Mouse (Mus musculus): Measurements from ENCODE around the gene Ddi2. TPM values are rescaled to one million over a fixed set of nuclear protein-coding genes. Genes with fewer than 3 reads are reported as not detected.

Gene Ddi2
- total and polyA plus RNA-seq, 3 experiments: 8.7 to 29.4 (median 28.6) TPM

DNA sequence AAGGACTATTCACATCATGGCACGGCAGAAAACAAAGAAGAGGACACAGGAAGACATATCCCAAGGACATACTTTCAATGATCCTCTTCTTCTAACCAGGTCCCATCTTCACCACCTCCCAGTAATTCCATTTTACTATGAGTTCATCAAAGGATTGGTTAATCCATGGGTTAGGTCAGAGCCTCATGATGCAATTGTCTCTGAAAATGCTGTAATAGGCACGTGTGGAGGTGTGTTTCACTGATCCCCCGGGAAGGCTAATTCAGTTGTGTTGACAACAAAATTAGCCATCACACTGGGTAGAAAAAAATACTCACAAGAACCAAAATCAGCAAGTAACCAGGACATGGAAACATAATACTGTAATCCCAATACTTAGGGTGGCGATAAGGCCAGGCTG is 5.6 kb downstream of the Ddi2 start:
- Histone ChIP-seq H3K4me1 (ENCODE audit: control insufficient read depth, insufficient read depth, low read length) (peaks cover 25% of the 10 kb centered on the region), H3K27ac (no peak overlapping the region), H3K36me3 (ENCODE audit: control insufficient read depth, insufficient read depth, low read length) (peaks cover 40% of the 10 kb centered on the region), H3K9ac (ENCODE audit: low read depth, low read length) (no peak overlapping the region), H3K27me3 (ENCODE audit: control insufficient read depth, insufficient read depth, low read length) (no peaks in the 10 kb centered on the region), H3K79me2 (replicated peaks; ENCODE audit: control insufficient read depth, insufficient read depth, low read length) (peaks cover 21% of the 10 kb centered on the region), H3K4me3 (no peak overlapping the region)
- intact Hi-C loops (cut with DNase I): no loop called here
- 62% methylated on average over 4 of the region's 4 CpGs for WGBS
- no peak for DNase-seq
- no peak for TF ChIP-seq EP300 (IDR thresholded peaks at IDR 0.05; ENCODE audit: insufficient read depth, low read depth, low read length)
- TF ChIP-seq CTCF (IDR thresholded peaks at IDR 0.05): no peak
- TF ChIP-seq POLR2A (IDR thresholded peaks at IDR 0.05; ENCODE audit: insufficient read depth, low read depth, low read length): no peak

DNA sequence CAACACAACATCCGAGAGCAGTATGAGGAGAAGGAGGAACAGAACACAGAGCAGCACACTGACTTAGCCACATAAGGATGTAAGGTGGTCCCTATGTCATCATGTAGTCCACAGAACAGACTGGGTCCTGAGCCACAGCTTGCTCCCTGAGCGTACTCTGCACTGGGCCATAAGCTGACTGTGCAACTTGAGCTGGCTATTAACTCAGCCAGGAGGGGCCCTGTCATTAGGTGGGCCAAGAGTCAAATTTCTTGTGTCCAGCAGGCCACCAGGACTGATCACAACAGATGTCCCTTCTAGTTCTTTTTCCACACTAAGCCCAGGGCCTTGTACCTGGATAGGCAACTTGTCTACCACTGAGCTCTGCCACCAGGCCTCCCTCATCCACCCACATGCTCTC is 8.2 kb downstream of the Ddi2 start:
- Histone ChIP-seq H3K27me3 (ENCODE audit: control insufficient read depth, insufficient read depth, low read length) (no peaks in the 10 kb centered on the region), H3K27ac (peak overlapping the region; percentile 4), H3K4me3 (no peak overlapping the region), H3K79me2 (replicated peaks; ENCODE audit: control insufficient read depth, insufficient read depth, low read length) (peaks cover 21% of the 10 kb centered on the region), H3K36me3 (ENCODE audit: control insufficient read depth, insufficient read depth, low read length) (peaks cover 33% of the 10 kb centered on the region), H3K4me1 (ENCODE audit: control insufficient read depth, insufficient read depth, low read length) (peaks cover 19% of the 10 kb centered on the region), H3K9ac (ENCODE audit: low read depth, low read length) (no peak overlapping the region)
- no peak for DNase-seq
- intact Hi-C loops (cut with DNase I): no loop called here
- TF ChIP-seq EP300 (IDR thresholded peaks at IDR 0.05; ENCODE audit: insufficient read depth, low read depth, low read length) (no peak), POLR2A (IDR thresholded peaks at IDR 0.05; ENCODE audit: insufficient read depth, low read depth, low read length) (no peak), CTCF (IDR thresholded peaks at IDR 0.05) (no peak)
- WGBS: 37% methylated on average over 2 of the region's 2 CpGs

DNA sequence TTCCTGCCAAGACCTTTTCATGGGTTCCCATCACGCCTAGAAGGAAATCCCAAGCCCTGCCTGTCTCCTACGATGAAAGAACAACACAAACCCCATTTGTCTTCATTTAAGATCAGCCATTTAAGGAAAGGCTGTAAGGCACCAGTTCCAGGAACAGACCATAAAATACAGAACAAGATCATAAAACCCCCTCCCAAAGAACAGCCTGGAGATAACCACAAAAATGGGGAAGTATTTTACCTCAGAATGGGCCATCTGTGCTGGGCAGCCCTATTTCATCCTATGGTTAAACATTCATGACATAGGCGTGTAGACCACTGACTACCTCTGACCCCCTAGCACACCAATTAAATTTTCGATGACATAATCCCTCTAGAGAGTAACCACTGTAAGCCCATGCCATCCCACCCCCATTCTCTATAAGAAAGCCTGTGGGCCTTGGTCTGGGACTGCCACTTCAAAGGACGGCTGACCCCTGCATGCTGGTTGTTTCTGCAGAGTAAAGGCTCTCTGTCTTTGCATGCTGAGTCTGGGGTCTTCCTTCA is 9.5 kb downstream of the Ddi2 start:
- intact Hi-C loops (cut with DNase I): no loop called here
- Histone ChIP-seq H3K27me3 (ENCODE audit: control insufficient read depth, insufficient read depth, low read length) (no peaks in the 10 kb centered on the region), H3K9ac (ENCODE audit: low read depth, low read length) (no peak overlapping the region), H3K4me1 (ENCODE audit: control insufficient read depth, insufficient read depth, low read length) (peaks cover 19% of the 10 kb centered on the region), H3K79me2 (replicated peaks; ENCODE audit: control insufficient read depth, insufficient read depth, low read length) (peaks cover 24% of the 10 kb centered on the region), H3K27ac (no peak overlapping the region), H3K36me3 (ENCODE audit: control insufficient read depth, insufficient read depth, low read length) (peaks cover 36% of the 10 kb centered on the region), H3K4me3 (no peak overlapping the region)
- TF ChIP-seq POLR2A (IDR thresholded peaks at IDR 0.05; ENCODE audit: insufficient read depth, low read depth, low read length): no peak
- TF ChIP-seq CTCF (IDR thresholded peaks at IDR 0.05): no peak
- TF ChIP-seq EP300 (IDR thresholded peaks at IDR 0.05; ENCODE audit: insufficient read depth, low read depth, low read length): no peak
- DNase-seq: no peak
- WGBS: 79% methylated on average over 5 of the region's 5 CpGs

DNA sequence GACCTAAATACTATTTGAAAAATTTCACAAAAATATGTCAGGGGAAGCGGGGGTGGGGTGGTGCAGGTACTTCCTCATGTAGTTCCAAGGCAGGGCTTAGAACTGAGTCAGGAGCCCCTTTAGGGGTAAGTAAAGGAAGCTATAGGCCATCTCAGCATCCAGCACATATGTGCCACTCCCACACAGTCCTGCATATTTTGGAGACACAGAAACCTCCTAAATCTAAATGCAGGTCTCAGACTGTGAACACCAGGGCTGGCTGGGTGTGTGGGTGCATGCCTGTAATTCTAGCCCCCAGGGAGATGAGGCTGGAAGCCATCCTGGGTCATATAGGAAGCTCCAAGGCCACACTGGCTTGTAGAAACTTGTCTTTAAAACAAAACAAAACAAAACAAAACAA is 12.0 kb downstream of the Ddi2 start:
- Histone ChIP-seq H3K4me1 (ENCODE audit: control insufficient read depth, insufficient read depth, low read length) (peaks cover 19% of the 10 kb centered on the region), H3K79me2 (replicated peaks; ENCODE audit: control insufficient read depth, insufficient read depth, low read length) (peaks cover 21% of the 10 kb centered on the region), H3K27ac (no peak overlapping the region), H3K27me3 (ENCODE audit: control insufficient read depth, insufficient read depth, low read length) (no peaks in the 10 kb centered on the region), H3K9ac (ENCODE audit: low read depth, low read length) (no peak overlapping the region), H3K4me3 (no peak overlapping the region), H3K36me3 (ENCODE audit: control insufficient read depth, insufficient read depth, low read length) (peaks cover 25% of the 10 kb centered on the region)
- no peak for TF ChIP-seq CTCF (IDR thresholded peaks at IDR 0.05)
- no peak for TF ChIP-seq POLR2A (IDR thresholded peaks at IDR 0.05; ENCODE audit: insufficient read depth, low read depth, low read length)
- TF ChIP-seq EP300 (IDR thresholded peaks at IDR 0.05; ENCODE audit: insufficient read depth, low read depth, low read length): no peak
- no peak for DNase-seq
- 100% methylated on average over 1 of the region's 1 CpGs for WGBS
- intact Hi-C loops (cut with DNase I): no loop called here

DNA sequence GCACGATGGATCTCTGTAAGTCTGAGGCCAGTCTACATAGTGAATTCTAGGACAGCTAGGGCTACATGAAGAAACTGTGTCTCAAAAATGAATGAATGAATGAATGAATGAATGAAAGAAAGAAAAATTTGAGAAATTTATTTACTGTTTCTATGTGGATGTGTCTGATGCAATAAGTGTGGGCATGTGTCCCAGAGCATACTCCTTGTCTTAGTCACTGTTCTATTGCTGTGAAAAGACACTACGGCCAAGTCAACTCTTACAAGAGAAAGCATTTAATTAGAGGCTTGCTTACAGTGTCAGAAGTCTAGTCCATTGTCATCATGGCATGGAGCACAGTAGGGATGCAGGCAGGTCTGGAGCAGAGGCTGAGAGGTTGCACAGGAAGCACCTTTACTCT is 14.2 kb downstream of the Ddi2 start:
- Histone ChIP-seq H3K27ac (no peak overlapping the region), H3K27me3 (ENCODE audit: control insufficient read depth, insufficient read depth, low read length) (no peaks in the 10 kb centered on the region), H3K9ac (ENCODE audit: low read depth, low read length) (no peak overlapping the region), H3K79me2 (replicated peaks; ENCODE audit: control insufficient read depth, insufficient read depth, low read length) (peaks cover 12% of the 10 kb centered on the region), H3K4me1 (ENCODE audit: control insufficient read depth, insufficient read depth, low read length) (peaks cover 3% of the 10 kb centered on the region), H3K36me3 (ENCODE audit: control insufficient read depth, insufficient read depth, low read length) (peaks cover 27% of the 10 kb centered on the region), H3K4me3 (no peak overlapping the region)
- intact Hi-C loops (cut with DNase I): no loop called here
- WGBS: 73% methylated on average over 2 of the region's 2 CpGs
- no peak for DNase-seq
- no peak for TF ChIP-seq EP300 (IDR thresholded peaks at IDR 0.05; ENCODE audit: insufficient read depth, low read depth, low read length)
- no peak for TF ChIP-seq POLR2A (IDR thresholded peaks at IDR 0.05; ENCODE audit: insufficient read depth, low read depth, low read length)
- TF ChIP-seq CTCF (IDR thresholded peaks at IDR 0.05): no peak

DNA sequence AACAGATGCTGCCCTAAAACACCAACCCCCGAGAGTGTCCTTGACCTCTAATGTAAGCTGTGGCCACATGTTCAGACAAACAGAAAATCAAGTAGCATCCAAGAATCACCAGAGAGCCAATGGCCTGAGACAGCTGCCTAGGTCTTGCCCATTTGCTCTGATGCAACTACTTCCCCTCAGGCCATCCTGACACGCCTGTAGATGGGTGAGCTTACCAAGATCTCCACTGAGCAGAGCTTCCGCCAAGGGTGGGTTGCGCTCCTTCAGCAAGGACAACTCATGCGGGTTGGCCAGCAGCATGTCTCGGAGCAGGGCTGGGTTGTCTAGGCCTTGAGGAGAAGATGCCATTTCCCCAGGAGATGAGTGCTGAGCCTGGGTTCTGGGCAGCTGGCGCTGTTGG is 15.2 kb downstream of the Ddi2 start:
- Histone ChIP-seq H3K36me3 (ENCODE audit: control insufficient read depth, insufficient read depth, low read length) (peaks cover 27% of the 10 kb centered on the region), H3K4me1 (ENCODE audit: control insufficient read depth, insufficient read depth, low read length) (peaks cover 2% of the 10 kb centered on the region), H3K4me3 (no peak overlapping the region), H3K9ac (ENCODE audit: low read depth, low read length) (no peak overlapping the region), H3K27me3 (ENCODE audit: control insufficient read depth, insufficient read depth, low read length) (no peaks in the 10 kb centered on the region), H3K27ac (no peak overlapping the region), H3K79me2 (replicated peaks; ENCODE audit: control insufficient read depth, insufficient read depth, low read length) (peaks cover 10% of the 10 kb centered on the region)
- TF ChIP-seq EP300 (IDR thresholded peaks at IDR 0.05; ENCODE audit: insufficient read depth, low read depth, low read length) (no peak), POLR2A (IDR thresholded peaks at IDR 0.05; ENCODE audit: insufficient read depth, low read depth, low read length) (no peak), CTCF (IDR thresholded peaks at IDR 0.05) (no peak)
- 91% methylated on average over 7 of the region's 7 CpGs for WGBS
- no peak for DNase-seq
- intact Hi-C loops (cut with DNase I): no loop called here
